Mouse (Mus musculus) intestine, postnatal 0 days (tissue): ENCODE measurements at regions not wholly inside any gene's neighbourhood (a gene's known extent, or its start where the extent isn't known, plus 50 kb on each side); places are given as distances from the start of the nearest gene placed in this dataset.
A peak's percentile ranks its signal among the peaks of the same experiment; 100 is the strongest.
"Not testable (repeated sequence)": the region's sequence is repeated elsewhere in the genome, so short reads cannot be mapped to it uniquely, and the experiment has no call there.

Experiments
- ATAC-seq: fragments of 200-750 bp; cut with Nextera tagmentation; 2 replicates; pipeline ENCODE4 v1.8.0; 2017; ENCODE audit warnings: mild to moderate bottlenecking, moderate TSS enrichment, moderate library complexity
- H3K27ac ChIP-seq: fragments of 300-500 bp; sonication (generic); 2 replicates; pipeline ENCODE4 v1.5.1; 2014; ENCODE audit warnings: mild to moderate bottlenecking, low read depth, low read length, moderate library complexity
- H3K27me3 ChIP-seq: fragments of 300-500 bp; sonication (generic); replicated peaks from 2 replicates; pipeline ENCODE4 v1.6.1; 2014; ENCODE audit warnings: low read length, mixed read lengths; ENCODE audit not compliant: control insufficient read depth, insufficient read depth
- H3K36me3 ChIP-seq: fragments of 300-500 bp; sonication (generic); 2 replicates; pipeline ENCODE4 v1.6.1; 2014; ENCODE audit warnings: mild to moderate bottlenecking, moderate library complexity; ENCODE audit not compliant: control insufficient read depth, insufficient read depth
- H3K4me1 ChIP-seq: fragments of 300-500 bp; sonication (generic); replicated peaks from 2 replicates; pipeline ENCODE4 v1.6.1; 2014; ENCODE audit warnings: antibody characterized with exemption, low read length, mixed read lengths; ENCODE audit not compliant: control insufficient read depth, insufficient read depth
- H3K4me2 ChIP-seq: fragments of 300-500 bp; sonication (generic); replicated peaks from 2 replicates; pipeline ENCODE4 v1.6.1; 2014; ENCODE audit warnings: low read depth, mild to moderate bottlenecking, moderate library complexity
- H3K4me3 ChIP-seq: fragments of 300-500 bp; sonication (generic); 2 replicates; pipeline ENCODE4 v1.5.1; 2014; ENCODE audit warnings: low read depth, low read length
- H3K9ac ChIP-seq: fragments of 300-500 bp; sonication (generic); 2 replicates; pipeline ENCODE4 v1.6.1; 2014; ENCODE audit warnings: mild to moderate bottlenecking, low read depth, low read length
- H3K9me3 ChIP-seq: fragments of 300-500 bp; sonication (generic); 2 replicates; pipeline ENCODE4 v1.6.1; 2016; ENCODE audit warnings: mixed run types; ENCODE audit not compliant: control insufficient read depth
- CTCF ChIP-seq: sonication (generic); IDR thresholded peaks from 2 replicates; pipeline ENCODE4 v1.5.1; 2016; ENCODE audit warnings: low read depth, mild to moderate bottlenecking, control low read depth, antibody characterized with exemption, moderate library complexity
- whole genome bisulfite sequencing: fragments of 180-500 bp; shearing (Covaris S2); extraction: QIAGEN DNeasy Blood & Tissue Kit; methylation state at CpG from one replicate; pipeline ENCODE4 v1.1.7; 2014; 5-methylcytosine and 5-hydroxymethylcytosine counted together

DNA sequence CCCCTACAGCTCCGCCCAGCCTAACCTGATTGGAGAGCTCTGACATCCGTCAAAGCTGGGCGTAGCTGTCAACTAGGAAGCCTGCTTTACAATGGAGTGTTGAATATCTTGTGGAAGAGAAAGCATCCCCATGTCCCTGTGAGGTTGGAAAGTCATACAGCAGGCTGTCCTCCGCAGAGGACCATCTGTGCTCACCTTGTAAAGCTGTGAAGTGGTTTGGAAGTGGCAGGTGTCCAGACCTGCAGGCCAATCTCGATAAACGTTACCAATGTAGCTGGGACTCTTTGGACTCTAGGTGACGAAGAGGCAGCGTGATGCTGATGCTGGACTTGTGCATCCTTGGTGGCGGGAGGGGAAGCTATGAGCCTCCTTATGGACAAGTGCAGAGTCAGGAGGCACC, 305.1 kb downstream of the Ajap1 start:
- Histone ChIP-seq H3K4me2 (no peak overlapping the region), H3K4me3 (no peak overlapping the region), H3K9ac (no peak overlapping the region), H3K4me1 (no peaks in the 10 kb centered on the region), H3K27me3 (no peaks in the 10 kb centered on the region), H3K36me3 (no peaks in the 10 kb centered on the region), H3K27ac (no peak overlapping the region), H3K9me3 (no peaks in the 10 kb centered on the region)
- TF ChIP-seq CTCF, result no peak
- no peak for ATAC-seq
- 87% methylated on average over 9 of the region's 9 CpGs for WGBS

DNA sequence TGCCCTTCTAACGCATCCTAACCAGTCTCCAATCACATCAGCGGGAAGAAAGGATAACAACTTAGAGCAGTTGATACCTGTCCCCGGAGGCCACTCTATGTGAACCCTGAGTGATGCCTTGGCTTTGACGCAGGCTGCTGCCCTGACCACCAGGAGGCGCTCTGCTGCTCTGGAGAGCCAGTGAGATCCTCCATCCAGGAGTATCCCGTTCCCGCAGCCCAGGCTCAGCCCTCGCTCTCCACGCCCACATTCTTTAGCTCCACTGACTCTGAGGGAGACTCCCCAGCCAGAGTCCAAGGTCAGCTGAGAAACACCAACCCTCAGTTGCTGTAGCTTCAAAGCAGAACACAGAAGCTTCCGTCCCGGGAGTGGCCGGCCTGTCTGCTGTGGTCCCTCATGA, 307.0 kb downstream of the Ajap1 start:
- Histone ChIP-seq H3K36me3 (no peaks in the 10 kb centered on the region), H3K9me3 (no peaks in the 10 kb centered on the region), H3K4me2 (no peak overlapping the region), H3K9ac (no peak overlapping the region), H3K4me3 (no peak overlapping the region), H3K4me1 (no peaks in the 10 kb centered on the region), H3K27ac (no peak overlapping the region), H3K27me3 (no peaks in the 10 kb centered on the region)
- ATAC-seq, result peak; percentile 85
- 5% methylated on average over 12 of the region's 12 CpGs for WGBS
- TF ChIP-seq CTCF, result peak; percentile 88

DNA sequence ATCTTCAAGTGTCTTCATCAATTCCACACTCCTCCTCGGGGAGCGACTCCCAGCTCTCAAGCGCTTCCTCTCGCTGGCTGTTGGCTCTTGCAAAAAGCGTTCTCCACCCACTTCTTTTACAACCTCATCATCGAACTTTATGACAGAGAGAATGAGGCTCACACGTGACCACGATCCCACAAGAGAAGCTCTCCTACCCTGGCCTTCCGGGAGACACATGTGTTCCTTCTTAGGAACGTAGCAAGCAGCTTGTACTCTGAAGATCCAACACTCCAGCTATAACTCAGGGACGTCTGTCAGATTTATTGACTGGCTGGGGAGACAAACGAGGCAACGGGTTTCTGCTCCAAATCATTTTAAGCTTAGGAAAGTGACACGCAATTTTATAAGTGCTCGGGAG, 307.5 kb downstream of the Ajap1 start:
- Histone ChIP-seq H3K36me3 (no peaks in the 10 kb centered on the region), H3K4me2 (no peak overlapping the region)
- TF ChIP-seq CTCF, result no peak

GRCm38 (mm10) chr4:153169991-153170390, 312.6 kb downstream of the Ajap1 start:
- no peak for TF ChIP-seq CTCF
- ATAC-seq, result no peak
- H3K27ac ChIP-seq, result no peak overlapping the region
- no peak overlapping the region for H3K9ac ChIP-seq
- no peaks in the 10 kb centered on the region for H3K4me1 ChIP-seq
- H3K4me3 ChIP-seq, result no peak overlapping the region
- H3K4me2 ChIP-seq, result no peak overlapping the region
- WGBS, result 62% methylated on average over 9 of the region's 9 CpGs
- no peaks in the 10 kb centered on the region for H3K36me3 ChIP-seq
- H3K27me3 ChIP-seq, result no peaks in the 10 kb centered on the region
- H3K9me3 ChIP-seq, result peaks cover under 1% of the 10 kb centered on the region; the same call in 1 of the 2 replicates

More for the DNA sequence above, 307.5 kb downstream of the Ajap1 start:
- no peak for ATAC-seq
- H3K27ac ChIP-seq, result no peak overlapping the region
- H3K9ac ChIP-seq, result no peak overlapping the region
- H3K4me3 ChIP-seq, result no peak overlapping the region
- H3K27me3 ChIP-seq, result no peaks in the 10 kb centered on the region
- WGBS, result 55% methylated on average over 15 of the region's 15 CpGs
- no peaks in the 10 kb centered on the region for H3K9me3 ChIP-seq
- no peaks in the 10 kb centered on the region for H3K4me1 ChIP-seq

GRCm38 (mm10) chr4:153164810-153165209, 317.8 kb downstream of the Ajap1 start:
- no peak overlapping the region for H3K27ac ChIP-seq
- no peak overlapping the region for H3K9ac ChIP-seq
- no peaks in the 10 kb centered on the region for H3K27me3 ChIP-seq
- H3K4me1 ChIP-seq, result no peaks in the 10 kb centered on the region
- 86% methylated on average over 10 of the region's 10 CpGs for WGBS
- H3K36me3 ChIP-seq, result no peaks in the 10 kb centered on the region
- no peak overlapping the region for H3K4me2 ChIP-seq
- TF ChIP-seq CTCF, result no peak
- no peak for ATAC-seq
- peaks cover 3% of the 10 kb centered on the region; the same call in 1 of the 2 replicates for H3K9me3 ChIP-seq
- H3K4me3 ChIP-seq, result no peak overlapping the region

DNA sequence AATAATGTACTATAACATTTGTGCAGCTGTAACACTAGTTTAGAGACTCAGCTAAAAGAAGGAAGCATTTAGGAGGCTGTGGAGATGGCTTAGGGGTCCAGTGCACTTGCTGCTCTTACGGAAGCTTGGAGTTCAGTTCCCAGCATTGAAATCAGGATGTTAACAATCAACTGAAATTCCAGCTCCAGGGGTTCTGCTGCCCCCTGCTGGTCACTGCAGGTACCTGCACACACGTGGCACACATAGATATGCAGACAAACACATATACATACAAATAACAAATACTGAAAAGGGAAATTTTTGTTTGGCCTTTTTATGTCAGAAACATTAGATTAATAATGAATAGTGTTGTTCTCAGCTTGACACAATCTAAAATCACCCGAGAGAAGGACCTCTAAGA, 322.5 kb downstream of the Ajap1 start:
- TF ChIP-seq CTCF, result peak; percentile 41; the same call in 1 of the 2 replicates
- Histone ChIP-seq H3K27me3 (no peaks in the 10 kb centered on the region), H3K9ac (no peak overlapping the region), H3K27ac (no peak overlapping the region), H3K4me2 (no peak overlapping the region), H3K9me3 (peaks cover 3% of the 10 kb centered on the region; the same call in 1 of the 2 replicates), H3K36me3 (no peaks in the 10 kb centered on the region), H3K4me1 (no peaks in the 10 kb centered on the region), H3K4me3 (no peak overlapping the region)
- ATAC-seq, result no peak
- 90% methylated on average over 3 of the region's 3 CpGs for WGBS

DNA sequence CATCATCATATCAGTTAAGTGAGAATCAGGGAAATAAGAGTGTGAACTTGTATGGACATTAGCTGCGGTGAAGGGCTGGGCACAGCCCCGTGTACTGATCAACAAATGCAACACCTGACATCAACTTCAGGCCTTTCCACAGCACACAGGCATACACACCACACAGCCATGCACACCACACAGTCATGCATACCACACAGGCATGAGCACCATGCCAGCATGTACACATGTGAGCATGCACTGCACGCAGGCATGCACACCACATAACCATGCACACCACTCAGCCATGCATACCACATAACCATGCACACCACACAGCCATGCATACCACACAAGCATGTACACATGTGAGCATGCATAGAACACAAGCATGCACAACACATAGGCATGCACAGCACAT, 325.0 kb downstream of the Ajap1 start:
- TF ChIP-seq CTCF, result no peak
- no peak overlapping the region for H3K4me2 ChIP-seq
- H3K4me1 ChIP-seq, result no peaks in the 10 kb centered on the region
- H3K9me3 ChIP-seq, result no peaks in the 10 kb centered on the region
- no peak overlapping the region for H3K4me3 ChIP-seq
- no peak overlapping the region for H3K27ac ChIP-seq
- ATAC-seq, result no peak
- no peaks in the 10 kb centered on the region for H3K27me3 ChIP-seq
- H3K36me3 ChIP-seq, result no peaks in the 10 kb centered on the region
- WGBS, result 88% methylated on average over 3 of the region's 3 CpGs
- H3K9ac ChIP-seq, result no peak overlapping the region

GRCm38 (mm10) chr4:153152923-153153322, 329.7 kb downstream of the Ajap1 start:
- not testable (repeated sequence) for H3K9me3 ChIP-seq, H3K4me2 ChIP-seq, H3K36me3 ChIP-seq, H3K4me3 ChIP-seq, H3K4me1 ChIP-seq, ATAC-seq, H3K27me3 ChIP-seq, H3K27ac ChIP-seq, H3K9ac ChIP-seq
